In the genomic region with DNA sequence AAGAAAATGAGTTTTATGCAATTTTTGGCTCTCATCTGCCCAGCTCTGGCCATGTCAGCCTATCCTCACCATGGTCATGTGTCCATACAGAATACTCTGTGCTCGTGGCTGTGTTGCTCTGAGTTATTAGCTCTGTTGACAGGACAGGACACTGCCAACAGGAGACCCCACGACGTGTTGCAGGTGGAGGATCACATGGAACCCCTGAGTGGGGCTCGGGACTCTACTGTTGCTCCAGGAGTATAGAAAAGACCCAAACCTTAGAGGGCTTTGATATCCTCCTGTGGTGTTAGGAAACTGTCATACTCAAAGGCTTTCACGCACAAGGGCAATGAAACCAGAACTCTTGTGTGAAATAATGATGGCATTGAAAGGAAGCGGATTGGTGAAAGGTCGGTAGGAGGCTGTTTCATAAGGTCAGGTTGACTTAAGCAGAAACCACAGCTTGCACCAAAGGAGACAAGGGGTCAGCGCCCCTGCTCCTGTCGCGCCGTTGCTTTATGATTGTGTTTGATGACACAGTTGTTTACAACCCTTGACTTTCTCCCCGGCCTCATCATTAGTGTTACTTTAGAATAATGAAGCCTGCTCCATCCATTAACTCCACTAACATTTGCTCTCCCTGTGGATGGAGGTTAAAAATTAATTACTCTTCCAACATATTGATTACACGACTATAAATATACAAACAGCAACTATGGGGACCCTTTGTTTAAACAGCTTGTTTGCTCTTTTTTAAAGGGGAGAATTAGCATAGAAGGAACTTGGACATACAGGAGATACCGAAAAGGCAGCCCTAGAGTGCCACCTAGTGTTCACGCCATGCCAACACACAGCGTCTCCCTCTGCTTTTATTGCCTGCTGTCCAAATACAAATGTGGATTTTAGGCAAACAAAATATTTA, we compare ENCODE assay signal across 8 mouse cellular contexts. TPM values are rescaled to one million over a fixed set of nuclear protein-coding genes. Genes with fewer than 3 reads are reported as not detected.
DNase-seq lines count a peak whose midpoint lies in the region; ATAC-seq lines count a peak whose summit lies in the region.

No protein-coding gene starts in this region.

- peaks cover 6% of the 10 kb centered on the region for H3K9me3 ChIP-seq in intestine, embryonic 16.5 days (ENCODE audit: control insufficient read depth, low read length)
- peaks cover 3% of the 10 kb centered on the region; the same call in 1 of the 2 replicates for H3K9me3 ChIP-seq in midbrain, embryonic 10.5 days (replicated peaks)

- no peak overlapping the region for H3K27ac ChIP-seq in intestine, embryonic 16.5 days (ENCODE audit: low read length)
- H3K27ac ChIP-seq in midbrain, embryonic 10.5 days (replicated peaks): no peak overlapping the region

- intact Hi-C loops in left cerebral cortex, postnatal 36 days (cut with DNase I): loop anchor here (2.0 to 5.0 kb wide), 4 partner anchors 127 to 562 kb away; partner anchors contain the start of gene Met

- no peak overlapping the region for H3K9ac ChIP-seq in intestine, embryonic 16.5 days (ENCODE audit: low read depth, low read length)

- WGBS in intestine, embryonic 16.5 days: 21% methylated on average over 16 of the region's 16 CpGs
- 43% methylated on average over 16 of the region's 16 CpGs for WGBS in midbrain, embryonic 10.5 days

- no peak overlapping the region for H3K4me2 ChIP-seq in intestine, embryonic 16.5 days (ENCODE audit: low read depth, low read length)

- peak; percentile 79 for ATAC-seq in intestine, embryonic 16.5 days

- H3K36me3 ChIP-seq in intestine, embryonic 16.5 days (ENCODE audit: control insufficient read depth, insufficient read depth, low read length): no peaks in the 10 kb centered on the region
- H3K36me3 ChIP-seq in midbrain, embryonic 10.5 days: no peaks in the 10 kb centered on the region

- no peak overlapping the region for H3K4me3 ChIP-seq in intestine, embryonic 16.5 days (ENCODE audit: low read length)
- H3K4me3 ChIP-seq in midbrain, embryonic 10.5 days: no peak overlapping the region

- H3K4me1 ChIP-seq in intestine, embryonic 16.5 days (ENCODE audit: control insufficient read depth, insufficient read depth, low read length): 0 out of 2 replicates have a peak, but pooled peaks cover 2% of the 10 kb centered on the region
- peaks cover 6% of the 10 kb centered on the region; the same call in 1 of the 2 replicates for H3K4me1 ChIP-seq in midbrain, embryonic 10.5 days

- DNase-seq in ZHBTc4 (ENCODE audit: low read depth, low spot score): peak; percentile 73
- DNase-seq in cerebellum, postnatal 14 days: peak; percentile 87 to 89
- DNase-seq in frontal cortex, postnatal 25 days (ENCODE audit: low spot score in 2 of 2): peak; percentile 65 to 82
- DNase-seq in left cerebral cortex, postnatal 36 days (ENCODE audit: low spot score in 2 of 2): peak; percentile 67 to 74
- DNase-seq in midbrain, embryonic 10.5 days (ENCODE audit: low spot score): peak; percentile 67
- peak; percentile 84 for DNase-seq in right cerebral cortex, postnatal 4 days
- DNase-seq in urinary bladder, postnatal 4 days (ENCODE audit: low spot score in 2 of 2): peak; percentile 62 to 78

- H3K27me3 ChIP-seq in intestine, embryonic 16.5 days (replicated peaks; ENCODE audit: control insufficient read depth, insufficient read depth, low read length): no peaks in the 10 kb centered on the region
- H3K27me3 ChIP-seq in midbrain, embryonic 10.5 days (ENCODE audit: low read depth, poor library complexity, severe bottlenecking): no peaks in the 10 kb centered on the region

RNA-seq across cellular contexts. Expression of gene Capza2, which starts 46.7 kb away (rescaled TPM):
- 235 and 245 TPM in 2 replicates for polyA plus RNA-seq in intestine, embryonic 16.5 days (2015; fragmentation: Nextera tagmentation; extraction: Ambion mirVana)
- 100 to 1,000 TPM; 229 to 230 TPM for total RNA-seq in left cerebral cortex, postnatal 36 days (2021)
- polyA plus RNA-seq in midbrain, embryonic 10.5 days (2016; fragmentation: Nextera tagmentation; extraction: Ambion mirVana): 228 and 233 TPM in 2 replicates
